Mouse (Mus musculus) megakaryocyte, embryonic 14.5 days (primary cell): ENCODE data around the gene Adal.

ENCODE experiments used
- FLI1 ChIP-seq: IDR thresholded peaks from 2 replicates; pipeline ENCODE4 v1.6.1; 2012; ENCODE audit warnings: low read length, inconsistent platforms, mixed read lengths
- GATA1 ChIP-seq: IDR thresholded peaks from 3 replicates; pipeline ENCODE4 v1.6.1; 2012; ENCODE audit warnings: mixed read lengths, low read length, inconsistent platforms, borderline replicate concordance

DNA sequence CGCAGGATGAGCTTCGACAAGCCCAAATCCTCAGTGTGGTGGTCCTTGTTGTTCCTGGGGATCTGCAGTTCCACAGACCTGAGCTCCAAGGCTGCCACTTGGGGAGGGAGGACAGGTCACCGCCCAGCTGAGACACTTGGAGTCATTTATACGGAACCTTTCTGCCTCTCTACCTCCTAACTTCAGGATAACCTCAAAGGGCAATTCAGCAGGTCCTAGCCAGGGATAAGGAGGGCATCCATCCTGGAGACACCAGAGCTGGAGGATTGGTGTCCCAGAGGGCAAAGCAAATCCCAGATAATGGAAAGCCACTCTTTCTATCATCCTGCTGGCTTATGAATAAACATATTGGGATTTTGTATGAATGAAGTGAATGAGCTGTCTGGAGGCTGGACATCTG is 30.5 kb upstream of the Adal start, which contains the start of gene Tgm7:
- TF ChIP-seq FLI1 = no peak
- TF ChIP-seq GATA1 = no peak
